Mouse (Mus musculus) lung, adult 10 weeks (tissue): Measurements from ENCODE around the gene Emc10. TPM values are rescaled to one million over a fixed set of nuclear protein-coding genes. Genes with fewer than 3 reads are reported as not detected.

ENCODE experiments used
- polyA plus RNA-seq: library from polyadenylated mRNA; stranded (reverse); fragments of 350-450 nt; fragmentation: Illumina TruSeq; extraction: RNeasy Lipid Tissue Mini Kit (QIAGEN cat#74804); gene quantifications from one replicate; pipeline ENCODE4 v1.2.3, GENCODE M21; 2014; ENCODE audit warnings: low read depth, low replicate concordance; ENCODE audit not compliant: insufficient read depth

Emc10 gene
- polyA plus RNA-seq, result 83.9 TPM

GRCm38 (mm10) chr7:44495992-44496770 is at the start of gene Emc10, which contains the start of gene Fam71e1:
TSS of gene Emc10 (minus strand) at chr7:44496529.
TSS of gene Fam71e1 (plus strand) at chr7:44496581.

GRCm38 (mm10) chr7:44531946-44532732 is 35.8 kb upstream of the Emc10 start, which contains the start of gene Spib:
TSS of gene Spib (minus strand) at chr7:44532071.

GRCm38 (mm10) chr7:44524502-44524901 is 28.2 kb upstream of the Emc10 start, which contains the start of gene Mybpc2:
TSS of gene Mybpc2 (minus strand) at chr7:44524656.

GRCm38 (mm10) chr7:44467811-44468411 is 28.4 kb downstream of the Emc10 start, which contains the start of gene Josd2:
TSS of gene Josd2 (plus strand) at chr7:44467980.

GRCm38 (mm10) chr7:44465111-44465510 is 31.2 kb downstream of the Emc10 start, which contains the start of gene Aspdh:
TSS of gene Aspdh (plus strand) at chr7:44465391.

Other genes starting within 250 kb of the Emc10 start
- 0.31 TPM for gene 1700028J19Rik, start 249.8 kb downstream of the Emc10 start, polyA plus RNA-seq
- 13.5 TPM for gene 2410002F23Rik, start 249.8 kb downstream of the Emc10 start, polyA plus RNA-seq
- gene Acp4, start 239.2 kb downstream of the Emc10 start, polyA plus RNA-seq, result not detected
- not detected for gene Gm15517, start 235.1 kb downstream of the Emc10 start, polyA plus RNA-seq
- gene Clec11a, start 189.6 kb downstream of the Emc10 start, polyA plus RNA-seq, result 3.6 TPM
- gene Shank1, start 186.3 kb downstream of the Emc10 start, polyA plus RNA-seq, result 0.14 TPM
- 1.0 TPM for gene Syt3, start 112.4 kb downstream of the Emc10 start, polyA plus RNA-seq
- 0.41 TPM for gene 1700008O03Rik, start 110.7 kb downstream of the Emc10 start, polyA plus RNA-seq
- 0.48 TPM for gene Lrrc4b, start 67.5 kb downstream of the Emc10 start, polyA plus RNA-seq
- gene Aspdh, start 31.1 kb downstream of the Emc10 start, polyA plus RNA-seq, result not detected
- gene Josd2, start 28.5 kb downstream of the Emc10 start, polyA plus RNA-seq, result 66.0 TPM
- 2.5 TPM for gene Fam71e1, start 52 bp upstream of the Emc10 start, polyA plus RNA-seq
- 0.92 TPM for gene Mybpc2, start 28.1 kb upstream of the Emc10 start, polyA plus RNA-seq
- 10.6 TPM for gene Spib, start 35.5 kb upstream of the Emc10 start, polyA plus RNA-seq
- 16.2 TPM for gene Pold1, start 52.3 kb upstream of the Emc10 start, polyA plus RNA-seq
- gene Nr1h2, start 57.4 kb upstream of the Emc10 start, polyA plus RNA-seq, result 56.8 TPM
- 354 TPM for gene Napsa, start 75.9 kb upstream of the Emc10 start, polyA plus RNA-seq
- gene Kcnc3, start 94.1 kb upstream of the Emc10 start, polyA plus RNA-seq, result 4.2 TPM
- gene Myh14, start 174.3 kb upstream of the Emc10 start, polyA plus RNA-seq, result 136 TPM
- gene Izumo2, start 212.2 kb upstream of the Emc10 start, polyA plus RNA-seq, result not detected